Mouse (Mus musculus) thymus, adult 18-20 months (tissue): ENCODE data around the gene Irs4.

Experiments used
- DNase-seq, 2 experiments: peaks; one replicate each; pipeline ENCODE4 v3.0.0; 2022; ENCODE audit warnings: mixed read lengths in 2 of 2

The Irs4 gene

DNA sequence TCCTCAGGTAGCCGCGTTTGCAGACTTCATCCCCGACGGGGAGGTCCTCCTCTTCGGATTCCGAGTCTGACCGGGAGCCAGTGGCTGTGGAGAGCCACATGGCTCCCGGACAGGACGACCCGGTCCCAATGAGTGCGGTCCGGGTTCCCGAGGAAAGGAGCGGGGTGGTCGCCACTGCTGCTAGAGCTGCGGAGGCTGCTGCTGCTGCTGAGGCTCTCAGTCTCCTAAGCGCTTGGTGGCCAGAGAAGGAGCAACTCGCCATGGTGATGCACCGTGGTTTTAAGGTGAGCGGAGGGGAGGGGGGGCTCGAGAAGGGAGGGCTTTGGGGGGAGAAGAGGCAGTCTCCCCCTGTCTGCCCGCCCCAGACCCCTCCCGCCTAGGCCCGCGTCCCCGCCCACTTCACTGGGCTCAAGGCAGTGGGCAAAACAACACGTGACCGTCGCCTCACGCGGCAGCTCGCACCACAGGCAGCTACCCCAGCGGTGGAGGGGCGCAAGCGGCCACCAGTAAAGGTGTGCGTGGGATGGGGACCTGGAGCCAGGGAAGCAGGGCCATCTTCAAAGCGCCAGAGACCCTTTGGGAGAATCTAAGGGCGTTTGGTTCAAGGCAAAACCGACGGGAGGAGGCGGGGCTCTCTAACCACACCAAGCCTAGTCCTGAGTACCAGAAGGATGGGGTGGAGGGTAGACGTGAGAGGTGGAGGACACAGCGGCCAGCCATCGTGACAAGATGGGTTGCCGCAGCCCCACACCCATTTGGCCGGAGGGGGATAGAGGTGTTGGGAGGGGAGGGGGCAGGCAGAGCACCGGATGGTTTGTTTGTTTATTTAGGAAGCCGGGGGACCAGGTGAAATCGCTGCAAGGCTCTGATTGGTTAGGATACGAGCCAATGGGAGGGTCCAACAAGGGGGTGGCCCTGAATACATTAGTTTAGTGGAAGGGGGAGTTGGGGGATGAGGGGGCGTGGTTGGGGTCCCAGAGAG, at the start of gene Irs4:
Irs4 (minus strand) TSS at position 327 of the 982 bp plus-strand sequence.
- DNase-seq: no peak

DNA sequence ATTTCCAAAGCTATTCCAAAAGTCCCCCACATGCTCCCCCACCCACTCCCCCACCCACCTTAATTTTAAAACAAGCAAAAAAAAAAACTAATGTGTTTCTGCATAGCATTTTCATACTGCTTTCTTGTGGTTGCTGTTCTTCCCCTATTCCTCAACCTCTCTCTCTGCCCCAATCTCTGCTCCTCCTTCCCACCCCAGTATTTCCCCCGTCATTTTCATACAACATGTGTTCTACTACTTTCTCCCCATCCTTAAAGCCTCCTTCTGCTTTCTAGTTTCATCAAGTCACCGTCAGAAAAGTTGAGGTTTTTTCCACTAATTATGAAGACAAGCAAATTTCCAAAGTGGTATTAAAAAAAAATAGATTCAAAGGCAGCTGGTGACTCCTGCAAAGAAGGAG, 25.3 kb upstream of the Irs4 start:
- DNase-seq: no peak

DNA sequence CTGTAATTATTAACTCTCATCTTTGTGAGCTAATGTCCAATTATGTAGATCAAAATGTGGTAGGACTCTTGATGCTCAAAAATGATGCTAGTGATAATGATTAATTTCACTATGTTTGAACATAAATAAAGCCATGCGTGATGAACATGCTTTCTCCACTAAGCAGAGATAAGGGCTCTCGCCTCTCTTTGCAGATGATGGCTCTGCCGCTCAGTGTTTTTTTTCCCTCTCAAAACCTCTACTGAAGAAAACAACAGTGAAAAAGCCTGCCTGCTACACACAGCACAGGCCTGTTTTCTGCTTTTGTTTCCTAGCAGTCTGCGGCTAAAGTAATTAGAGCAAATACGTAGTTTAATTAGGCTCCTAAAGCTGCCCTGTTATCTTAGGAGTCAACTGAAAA, 4.5 kb upstream of the Irs4 start:
- DNase-seq: no peak

DNA sequence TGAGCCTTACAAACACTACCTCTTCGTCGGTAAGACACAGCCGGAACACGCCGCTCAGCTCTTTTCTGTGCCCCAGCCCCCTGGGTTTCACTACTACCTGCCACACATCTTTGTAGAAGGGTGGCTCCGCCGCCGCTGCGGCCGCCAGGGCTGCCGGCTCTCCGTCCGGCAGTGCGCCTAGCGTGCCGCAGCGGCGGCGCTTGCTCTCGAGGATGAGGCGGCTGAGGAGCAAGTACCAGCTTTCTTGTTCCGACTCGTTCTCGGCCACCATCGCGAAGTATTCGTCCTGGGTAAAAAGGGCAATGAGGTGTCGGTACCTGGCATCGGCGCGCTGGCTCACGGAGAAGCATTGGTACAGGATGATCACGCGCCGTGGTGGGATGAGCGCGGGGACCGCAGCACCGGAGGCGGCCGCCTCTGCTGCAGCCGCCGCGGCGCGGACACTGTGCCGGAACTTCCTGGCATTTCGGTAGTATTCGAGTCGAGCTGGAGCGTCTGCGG, 622 bp downstream of the Irs4 start:
- no peak for DNase-seq

DNA sequence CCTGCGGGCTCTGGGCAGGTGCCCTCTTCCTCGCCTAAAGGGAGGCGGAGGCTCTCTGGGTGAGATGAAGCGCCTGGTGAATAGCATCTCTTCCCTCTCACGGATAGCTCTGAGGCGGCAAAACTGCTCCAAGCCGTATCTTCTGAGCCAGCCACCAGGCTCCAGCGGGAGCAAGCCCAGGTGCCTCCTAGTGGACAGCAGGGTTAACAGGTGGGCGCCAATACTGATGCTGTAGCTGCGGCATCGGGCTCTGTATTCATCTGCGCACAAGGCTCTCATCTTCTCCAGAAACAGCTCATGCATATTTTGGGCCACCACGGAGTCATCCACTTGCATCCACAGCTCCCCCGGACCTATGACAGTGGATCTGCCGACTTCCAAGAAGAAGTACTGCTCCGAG, 1.1 kb downstream of the Irs4 start:
- DNase-seq: no peak

DNA sequence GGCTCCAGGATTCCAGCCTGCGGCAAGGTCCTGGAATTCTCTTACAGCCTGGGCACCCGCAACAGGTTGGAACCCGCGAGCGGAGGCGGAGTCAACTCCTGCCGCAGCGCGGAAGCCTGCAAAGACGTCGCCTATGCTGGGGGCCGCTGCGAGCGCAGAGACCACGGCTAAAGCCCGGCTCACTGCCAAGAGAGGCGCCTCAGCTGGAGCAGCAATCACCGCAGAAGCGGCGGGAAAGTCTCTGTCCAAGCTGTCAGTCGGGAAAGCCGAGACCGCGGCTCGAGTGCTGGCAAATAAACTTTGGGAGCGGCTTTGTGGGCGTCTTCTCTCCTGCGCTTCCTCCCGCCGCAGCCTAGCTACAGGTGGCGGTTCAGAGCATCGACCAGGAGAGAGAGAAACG, 3.3 kb downstream of the Irs4 start:
- no peak for DNase-seq
